Mouse (Mus musculus) small intestine, adult 2 months (tissue): ENCODE results near the gene Lmx1a. TPM values are rescaled to one million over a fixed set of nuclear protein-coding genes. Genes with fewer than 3 reads are reported as not detected.

Experiments
- H3K27ac ChIP-seq: fragments of 200-500 bp; 2 replicates; pipeline ENCODE4 v1.5.1; 2012; ENCODE audit warnings: low read depth, low read length, control low read depth, inconsistent platforms; ENCODE audit not compliant: insufficient read depth
- H3K27me3 ChIP-seq: fragments of 200-500 bp; 2 replicates; pipeline ENCODE4 v1.6.1; 2012; ENCODE audit warnings: mild to moderate bottlenecking, moderate library complexity, low read length, inconsistent platforms; ENCODE audit not compliant: control insufficient read depth, insufficient read depth
- H3K36me3 ChIP-seq: fragments of 200-500 bp; 2 replicates; pipeline ENCODE4 v1.6.1; 2012; ENCODE audit warnings: mild to moderate bottlenecking, low read length, control low read depth, inconsistent platforms; ENCODE audit not compliant: control insufficient read depth, insufficient read depth
- H3K4me1 ChIP-seq: fragments of 200-500 bp; 2 replicates; pipeline ENCODE4 v1.6.1; 2012; ENCODE audit warnings: low read length, inconsistent platforms, mixed read lengths; ENCODE audit not compliant: control insufficient read depth, insufficient read depth, insufficient read length
- H3K4me3 ChIP-seq: fragments of 200-500 bp; 2 replicates; pipeline ENCODE4 v1.5.1; 2012; ENCODE audit warnings: low read depth, mild to moderate bottlenecking, control low read depth, inconsistent platforms, low read length, moderate library complexity
- CTCF ChIP-seq: fragments of 200-500 bp; IDR thresholded peaks from 2 replicates; pipeline ENCODE4 v1.5.1; 2012; ENCODE audit warnings: low read depth, mild to moderate bottlenecking, control low read depth, inconsistent platforms, low read length, moderate library complexity, mixed read lengths; ENCODE audit not compliant: insufficient replicate concordance, insufficient read length; ENCODE audit errors: extremely low read depth
- POLR2A ChIP-seq: fragments of 200-500 bp; IDR thresholded peaks from 2 replicates; pipeline ENCODE4 v1.6.1; 2012; ENCODE audit warnings: low read depth, mild to moderate bottlenecking, control low read depth, inconsistent platforms, low read length, moderate library complexity
- WGBS: fragments of 180-500 bp; shearing (Covaris S2); methylation state at CpG from one replicate; pipeline ENCODE4 v1.1.7; 2018; 5-methylcytosine and 5-hydroxymethylcytosine counted together
- polyA plus RNA-seq: library from polyadenylated mRNA; depleted of rRNA; stranded (reverse); fragments of >200 nt; gene quantifications from 2 replicates; pipeline ENCODE4 v1.2.3, GENCODE M21; 2012

Gene Lmx1a
- polyA plus RNA-seq, 1 experiment: 0.35 TPM

DNA sequence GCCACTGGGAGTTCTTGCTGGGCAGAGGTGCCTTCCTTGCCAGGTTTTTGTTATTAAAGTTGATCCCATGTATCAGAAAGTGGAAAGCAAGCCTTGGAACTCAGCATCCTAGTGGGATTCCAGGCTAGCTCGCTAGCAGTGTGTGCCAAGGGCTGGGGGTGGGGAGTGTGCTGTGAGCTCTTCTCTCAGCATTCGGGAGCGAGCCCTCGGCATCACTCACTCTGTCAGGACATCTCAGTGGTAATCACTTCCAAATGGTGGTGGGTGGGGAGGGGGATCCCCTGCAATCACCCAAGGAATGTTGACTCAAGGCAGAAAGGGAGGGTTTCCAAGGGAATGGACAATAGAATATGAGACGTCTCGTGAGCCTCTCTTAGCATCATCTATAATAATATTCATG is 45.4 kb downstream of the Lmx1a start:
- 10% methylated on average over 6 of the region's 6 CpGs for WGBS

DNA sequence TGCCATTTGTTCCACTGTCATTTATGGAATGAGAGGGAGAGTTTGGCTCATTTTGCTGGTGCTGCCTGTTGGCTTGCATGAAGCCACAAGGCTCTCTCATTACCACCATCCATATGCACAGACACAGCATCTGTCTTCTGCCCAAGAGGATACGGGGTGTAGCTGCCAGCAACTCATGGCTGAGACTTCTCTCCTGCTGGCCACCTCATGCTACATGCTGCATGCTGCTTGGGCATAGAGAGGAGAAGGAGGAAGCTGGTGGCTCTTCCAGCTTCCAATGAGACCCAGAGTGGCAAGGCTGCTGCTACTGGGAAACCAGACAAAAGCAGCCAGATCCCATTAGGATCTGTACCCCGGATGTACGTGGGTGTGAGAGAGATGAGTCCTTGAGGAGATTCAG is 47.8 kb downstream of the Lmx1a start:
- H3K27me3 ChIP-seq: no peaks in the 10 kb centered on the region
- no peak overlapping the region for H3K27ac ChIP-seq
- no peaks in the 10 kb centered on the region for H3K36me3 ChIP-seq
- TF ChIP-seq POLR2A (no peak), CTCF (no peak)
- WGBS: 74% methylated on average over 3 of the region's 3 CpGs
- no peak overlapping the region for H3K4me3 ChIP-seq
- no peaks in the 10 kb centered on the region for H3K4me1 ChIP-seq

More for the DNA sequence above, 45.4 kb downstream of the Lmx1a start:
- H3K4me3 ChIP-seq: no peak overlapping the region
- no peak overlapping the region for H3K27ac ChIP-seq
- no peaks in the 10 kb centered on the region for H3K27me3 ChIP-seq
- H3K36me3 ChIP-seq: no peaks in the 10 kb centered on the region
- H3K4me1 ChIP-seq: no peaks in the 10 kb centered on the region
- TF ChIP-seq CTCF: no peak
- TF ChIP-seq POLR2A: no peak

DNA sequence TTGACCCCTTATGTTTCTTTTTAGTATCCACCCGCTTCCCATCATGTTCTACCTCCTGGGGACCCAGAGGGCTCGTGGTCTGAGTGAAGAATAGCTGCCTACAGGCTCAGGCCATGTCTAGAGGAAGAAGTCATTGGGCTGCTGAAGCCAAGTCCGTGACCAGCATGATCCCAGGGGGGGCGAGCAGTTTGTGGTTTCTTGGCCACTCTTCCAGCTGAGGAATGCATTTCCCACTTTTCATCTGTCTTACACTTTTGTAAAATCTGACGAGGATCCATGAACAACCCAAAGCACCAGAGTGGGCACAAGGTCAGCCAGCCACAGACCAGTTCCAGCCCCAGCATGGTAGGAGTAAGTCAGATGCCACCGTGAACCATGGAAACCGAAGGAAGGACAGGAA is 50.2 kb downstream of the Lmx1a start:
- Histone ChIP-seq H3K27ac (no peak overlapping the region), H3K27me3 (no peaks in the 10 kb centered on the region), H3K36me3 (no peaks in the 10 kb centered on the region), H3K4me3 (no peak overlapping the region), H3K4me1 (no peaks in the 10 kb centered on the region)
- whole genome bisulfite sequencing: 73% methylated on average over 7 of the region's 7 CpGs
- no peak for TF ChIP-seq POLR2A
- TF ChIP-seq CTCF: no peak

DNA sequence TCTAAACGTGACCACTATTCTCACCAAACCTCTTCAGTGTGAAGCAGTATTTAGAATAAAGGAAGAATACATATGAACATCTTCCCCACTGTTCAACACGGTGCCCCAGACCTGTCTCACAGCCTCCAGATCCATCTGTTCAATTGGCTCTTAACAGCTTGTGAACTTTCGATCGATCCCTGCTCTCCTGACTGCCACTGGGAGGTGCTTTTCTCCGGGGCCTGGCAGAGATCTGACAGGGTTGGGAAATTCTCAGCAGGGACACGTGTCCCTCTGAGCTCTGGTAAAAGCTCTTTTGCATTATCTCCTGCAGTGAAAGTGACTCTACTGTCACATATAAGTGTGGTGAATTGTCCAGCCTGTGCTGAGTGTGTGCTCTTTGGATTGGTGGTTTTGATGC is 57.6 kb downstream of the Lmx1a start:
- H3K36me3 ChIP-seq: no peaks in the 10 kb centered on the region
- no peaks in the 10 kb centered on the region for H3K27me3 ChIP-seq
- H3K4me1 ChIP-seq: no peaks in the 10 kb centered on the region
- no peak overlapping the region for H3K4me3 ChIP-seq
- WGBS: 40% methylated on average over 6 of the region's 6 CpGs
- TF ChIP-seq CTCF (no peak), POLR2A (no peak)
- no peak overlapping the region for H3K27ac ChIP-seq

DNA sequence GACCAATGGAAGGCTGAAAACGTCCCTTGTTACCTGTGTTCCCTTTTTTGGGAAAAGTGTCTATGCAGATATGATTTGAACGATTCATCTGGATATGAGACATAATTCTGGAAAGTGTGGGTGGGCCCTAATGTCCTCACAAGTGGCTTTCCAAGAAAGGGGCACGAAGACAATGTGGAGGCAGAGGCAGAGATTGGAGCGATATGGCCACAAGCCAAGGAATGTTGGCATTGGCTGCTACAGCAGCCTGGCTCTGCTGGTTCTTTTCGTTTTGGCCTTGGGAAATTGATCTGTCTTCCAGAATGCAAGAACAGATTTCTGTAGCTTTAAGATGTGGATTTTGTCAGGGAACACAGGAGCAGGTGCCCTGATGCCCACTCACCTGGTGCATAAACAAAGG is 63.6 kb downstream of the Lmx1a start:
- no peaks in the 10 kb centered on the region for H3K4me1 ChIP-seq
- 66% methylated on average over 5 of the region's 5 CpGs for WGBS
- TF ChIP-seq POLR2A (no peak), CTCF (no peak)
- no peaks in the 10 kb centered on the region for H3K27me3 ChIP-seq
- H3K36me3 ChIP-seq: no peaks in the 10 kb centered on the region
- no peak overlapping the region for H3K4me3 ChIP-seq
- H3K27ac ChIP-seq: no peak overlapping the region

DNA sequence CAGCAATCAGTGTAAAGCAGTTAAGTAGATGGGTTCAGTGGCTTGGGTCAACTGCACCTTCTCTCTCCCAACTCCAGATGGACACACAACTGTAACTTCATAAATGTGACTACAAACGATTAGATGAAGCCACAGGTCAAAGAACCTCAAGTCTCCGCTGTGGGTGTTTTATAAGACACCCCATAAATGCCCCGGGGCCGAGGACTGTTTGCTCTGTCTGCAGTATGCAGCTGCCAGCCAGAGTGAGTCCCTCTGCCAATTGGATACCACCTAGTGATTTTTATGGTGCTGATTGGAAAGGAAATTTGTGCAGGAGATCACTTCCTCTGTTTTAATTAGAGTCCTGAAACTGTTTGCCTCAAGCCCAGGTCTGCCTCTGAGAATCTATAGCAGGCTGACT is 65.0 kb downstream of the Lmx1a start:
- 18% methylated on average over 4 of the region's 4 CpGs for WGBS
- no peaks in the 10 kb centered on the region for H3K36me3 ChIP-seq
- H3K4me3 ChIP-seq: no peak overlapping the region
- H3K4me1 ChIP-seq: no peaks in the 10 kb centered on the region
- H3K27me3 ChIP-seq: no peaks in the 10 kb centered on the region
- no peak overlapping the region for H3K27ac ChIP-seq
- TF ChIP-seq CTCF (no peak), POLR2A (no peak)

DNA sequence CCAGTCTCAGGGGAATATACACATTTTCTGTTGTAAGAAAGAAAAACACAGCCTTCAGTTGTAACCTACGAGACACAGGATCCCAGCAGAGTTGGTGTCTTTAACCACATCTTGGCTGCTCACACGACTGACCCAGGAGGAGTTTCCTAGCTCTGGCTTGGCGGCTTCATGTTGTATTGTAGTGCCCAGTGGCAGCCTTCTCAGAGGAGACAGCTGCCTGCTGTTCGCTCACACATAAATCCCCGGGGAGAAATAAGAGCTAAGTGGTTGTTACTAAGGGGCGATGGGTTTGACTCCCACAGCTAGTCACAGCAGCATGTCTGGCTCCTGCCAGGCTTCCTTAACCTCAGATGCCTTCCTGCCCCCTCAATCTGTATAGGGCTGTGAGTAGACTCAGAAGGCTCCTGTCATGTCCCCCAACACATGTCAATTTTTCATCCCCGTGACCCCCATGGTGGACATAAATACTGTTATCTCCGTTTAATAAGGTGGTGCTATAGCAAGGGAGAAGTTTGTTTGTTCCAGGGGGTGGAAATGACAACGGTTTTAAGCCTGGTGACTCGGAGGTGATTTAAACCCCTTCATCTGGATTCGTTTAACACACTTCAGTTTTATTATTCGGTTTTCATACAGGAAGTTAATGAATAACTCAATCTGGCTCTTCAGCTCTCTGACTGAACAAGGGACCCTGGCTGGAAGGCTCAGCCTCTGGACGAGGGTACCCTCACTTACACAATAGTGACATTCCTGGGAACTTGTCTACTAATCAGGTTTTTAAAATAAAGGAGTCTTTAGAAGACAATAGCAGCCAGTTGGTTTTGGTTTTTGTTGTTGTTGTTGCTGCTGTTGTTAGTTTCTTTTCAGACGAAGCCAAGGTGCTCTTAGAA is 65.8 kb downstream of the Lmx1a start:
- Histone ChIP-seq H3K4me3 (no peak overlapping the region), H3K4me1 (no peaks in the 10 kb centered on the region), H3K27ac (no peak overlapping the region), H3K27me3 (no peaks in the 10 kb centered on the region), H3K36me3 (no peaks in the 10 kb centered on the region)
- 18% methylated on average over 14 of the region's 14 CpGs for WGBS
- TF ChIP-seq CTCF: no peak
- no peak for TF ChIP-seq POLR2A
